Mouse (Mus musculus) erythroblast, embryonic 14.5 days (primary cell): ENCODE results near the gene Macrod1.

ENCODE experiments used
- GATA1 ChIP-seq: IDR thresholded peaks from 2 replicates; pipeline ENCODE4 v1.6.1; 2012; ENCODE audit warnings: low read length, inconsistent platforms, mixed read lengths
- TAL1 ChIP-seq: IDR thresholded peaks from 3 replicates; pipeline ENCODE4 v1.6.1; 2012; ENCODE audit warnings: low read length, inconsistent platforms, mixed read lengths

DNA sequence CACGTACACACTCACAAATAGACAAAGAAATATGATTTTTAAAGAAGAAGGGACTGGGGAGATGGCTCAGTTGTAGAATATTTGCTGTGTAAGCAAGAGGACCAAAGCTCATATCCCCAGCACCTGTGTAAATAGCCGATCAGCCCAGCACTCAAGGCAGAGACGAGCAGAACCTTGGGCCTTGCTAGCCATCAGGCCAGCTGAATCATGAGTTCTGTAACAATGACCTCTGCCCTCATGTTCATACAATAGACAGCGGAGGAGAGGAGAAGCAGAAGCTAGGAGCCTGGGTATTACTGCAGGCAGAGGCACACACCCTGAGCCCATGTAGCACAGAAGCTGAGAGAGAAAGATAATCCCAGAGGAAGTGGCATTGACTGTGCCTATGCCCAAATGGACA, 44.2 kb upstream of the Macrod1 start:
- no peak for TF ChIP-seq GATA1
- TF ChIP-seq TAL1: no peak
